Mouse (Mus musculus) macrophage (primary cell): ENCODE measurements around the gene Olfr1013. TPM values are rescaled to one million over a fixed set of nuclear protein-coding genes. Genes with fewer than 3 reads are reported as not detected.

ENCODE experiments used
- H3K27ac ChIP-seq: fragments of 350-480 bp; formaldehyde crosslinking; 2 replicates; pipeline ENCODE4 v1.9.0; 2021
- H3K36me3 ChIP-seq: fragments of 350-480 bp; formaldehyde crosslinking; 2 replicates; pipeline ENCODE4 v1.9.0; 2021; ENCODE audit errors: inconsistent target
- H3K4me3 ChIP-seq: fragments of 350-480 bp; formaldehyde crosslinking; 2 replicates; pipeline ENCODE4 v1.9.0; 2021; ENCODE audit errors: inconsistent target
- H3K79me2 ChIP-seq: fragments of 350-480 bp; formaldehyde crosslinking; 2 replicates; pipeline ENCODE4 v1.9.0; 2021; ENCODE audit errors: inconsistent target
- WGBS: methylation state at CpG from one replicate; pipeline ENCODE4 v1.1.7; 2026; ENCODE audit warnings: inconsistent platforms; ENCODE audit not compliant: missing documents; 5-methylcytosine and 5-hydroxymethylcytosine counted together
- polyA plus RNA-seq: library from polyadenylated mRNA; stranded (reverse); fragments of 250-400 nt; gene quantifications from 3 replicates; pipeline ENCODE4 v1.2.4, GENCODE M21; 2018; ENCODE audit warnings: inconsistent platforms
- total RNA-seq, 78 experiments: library from RNA; depleted of rRNA; stranded (reverse); fragments of 250-400 nt; gene quantifications; 1 replicate in 9 of 78; 2 replicates in 24 of 78; 3 replicates in 43 of 78; 4 replicates in 2 of 78; pipeline ENCODE4 v1.2.4; 2018; ENCODE audit warnings: inconsistent platforms in 56 of 78

Olfr1013 gene
- total RNA-seq (2018; cell fraction: chromatin; rRNA removed), result not detected
- total RNA-seq (2018; cell fraction: cytosol; rRNA removed), result not detected
- not detected for total RNA-seq (2018; cell fraction: nucleus; rRNA removed)
- not detected in 3 replicates for polyA plus RNA-seq

DNA sequence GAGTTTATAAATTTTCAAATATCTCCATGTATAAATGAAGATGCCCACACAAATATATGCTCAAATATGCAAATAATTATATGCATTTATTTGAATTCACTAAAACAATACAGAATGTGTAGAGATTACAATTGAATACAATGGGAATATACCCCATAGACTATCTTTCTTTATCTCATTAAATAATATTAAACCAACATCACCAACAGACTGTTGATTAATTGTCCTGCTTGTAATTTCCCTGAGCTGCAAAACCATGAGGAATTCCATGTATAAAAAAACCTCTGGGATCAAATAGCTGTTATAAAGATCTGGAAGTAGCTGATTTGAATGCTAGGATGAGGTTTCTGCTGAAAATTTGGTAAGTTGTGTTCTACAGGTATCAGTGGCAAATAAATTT is at the start of gene Olfr1013:
Olfr1013 (plus strand) TSS at position 301 of the 400 bp plus-strand sequence.
- no peaks in the 10 kb centered on the region for H3K36me3 ChIP-seq
- no peak within 1 kb of the TSS for H3K4me3 ChIP-seq
- no peaks in the 10 kb centered on the region for H3K79me2 ChIP-seq
- H3K27ac ChIP-seq, result no peak within 1 kb of the TSS

DNA sequence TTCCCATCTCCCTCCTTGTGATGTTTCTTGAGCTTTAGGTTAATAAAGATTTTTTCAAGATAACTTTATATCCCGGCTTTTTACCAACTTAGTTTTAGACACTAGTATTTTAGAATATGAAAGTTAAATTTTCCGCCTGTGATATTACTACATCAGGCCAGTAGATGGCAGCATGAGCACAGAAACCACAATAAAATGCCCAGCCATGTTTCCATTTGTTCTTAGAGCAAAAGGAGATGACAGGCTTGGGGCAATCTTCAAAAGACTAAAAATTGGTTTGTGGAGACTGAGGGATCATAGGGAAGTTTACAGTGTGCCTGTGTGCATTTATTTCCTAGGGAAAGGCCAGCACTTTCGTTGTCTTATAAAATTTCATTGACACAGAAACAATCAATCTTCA is 41.1 kb upstream of the Olfr1013 start:
- H3K36me3 ChIP-seq, result no peaks in the 10 kb centered on the region
- H3K4me3 ChIP-seq, result no peak overlapping the region
- 14% methylated on average over 3 of the region's 3 CpGs for WGBS
- H3K79me2 ChIP-seq, result no peaks in the 10 kb centered on the region
- no peak overlapping the region for H3K27ac ChIP-seq

DNA sequence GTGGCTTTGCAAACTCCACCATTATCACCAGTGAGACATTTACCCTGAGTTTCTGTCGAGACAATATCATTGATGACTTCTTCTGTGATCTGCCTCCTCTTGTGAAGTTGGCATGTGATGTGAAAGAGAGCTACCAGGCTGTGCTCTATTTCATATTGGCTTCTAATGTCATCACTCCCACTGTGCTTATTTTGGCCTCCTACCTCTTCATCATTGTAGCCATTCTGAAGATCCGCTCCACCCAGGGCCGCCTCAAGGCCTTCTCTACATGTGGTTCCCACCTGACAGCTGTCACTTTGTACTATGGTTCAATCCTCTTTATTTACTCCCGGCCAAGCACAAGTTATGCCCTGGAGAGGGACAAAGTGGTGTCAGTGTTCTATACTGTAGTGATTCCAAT is 13.1 kb upstream of the Olfr1013 start:
- H3K79me2 ChIP-seq, result no peaks in the 10 kb centered on the region
- no peaks in the 10 kb centered on the region for H3K36me3 ChIP-seq
- H3K4me3 ChIP-seq, result no peak overlapping the region
- WGBS, result 86% methylated on average over 3 of the region's 4 CpGs
- no peak overlapping the region for H3K27ac ChIP-seq

DNA sequence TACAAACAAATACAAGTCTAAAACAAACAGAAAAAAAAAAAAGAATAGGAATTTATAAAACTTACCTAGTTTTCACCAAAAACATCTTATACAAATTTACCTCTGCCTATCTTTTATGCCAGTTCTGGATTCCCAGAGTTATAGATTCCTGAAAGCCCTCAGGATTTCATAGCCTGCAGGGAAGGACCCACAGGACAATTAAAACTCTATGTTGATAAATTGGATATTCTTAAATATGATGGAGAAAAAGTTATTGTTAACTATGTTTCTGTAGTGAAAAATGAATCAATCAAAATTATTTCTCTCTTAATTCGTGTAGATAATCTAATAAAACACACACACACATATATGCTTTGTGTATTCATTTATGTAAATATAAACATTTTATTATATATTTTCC is 4.2 kb upstream of the Olfr1013 start, which contains the start of gene Olfr1012:
Olfr1012 (minus strand) TSS at position 101 of the 400 bp plus-strand sequence.
- no peak within 1 kb of the TSS for H3K27ac ChIP-seq
- no peak within 1 kb of the TSS for H3K4me3 ChIP-seq
- H3K36me3 ChIP-seq, result no peaks in the 10 kb centered on the region
- no peaks in the 10 kb centered on the region for H3K79me2 ChIP-seq
- WGBS, result 50% methylated on average over 1 of the region's 1 CpGs

DNA sequence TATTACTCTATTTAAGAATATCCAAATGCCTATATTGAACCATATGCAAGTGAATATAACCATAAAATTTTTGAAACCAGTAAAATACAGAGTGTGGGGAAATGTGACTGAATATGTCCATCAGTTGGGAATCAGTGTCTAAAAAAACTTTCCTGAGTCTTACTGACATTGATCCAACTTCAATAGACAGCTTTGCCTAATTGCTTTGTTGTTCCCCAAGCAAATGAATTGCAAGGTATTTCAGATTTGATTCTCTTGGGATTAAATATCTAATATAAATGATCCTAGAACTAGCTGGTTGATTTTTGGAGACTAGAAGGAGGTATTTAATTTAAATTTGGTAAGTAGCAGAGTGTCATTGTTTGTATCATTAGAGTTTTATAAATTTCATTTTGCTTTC is 5.5 kb downstream of the Olfr1013 start, which contains the start of gene Olfr1014:
Olfr1014 (plus strand) TSS at position 301 of the 400 bp plus-strand sequence.
- Histone ChIP-seq H3K27ac (no peak within 1 kb of the TSS), H3K4me3 (no peak within 1 kb of the TSS), H3K79me2 (no peaks in the 10 kb centered on the region), H3K36me3 (no peaks in the 10 kb centered on the region)

DNA sequence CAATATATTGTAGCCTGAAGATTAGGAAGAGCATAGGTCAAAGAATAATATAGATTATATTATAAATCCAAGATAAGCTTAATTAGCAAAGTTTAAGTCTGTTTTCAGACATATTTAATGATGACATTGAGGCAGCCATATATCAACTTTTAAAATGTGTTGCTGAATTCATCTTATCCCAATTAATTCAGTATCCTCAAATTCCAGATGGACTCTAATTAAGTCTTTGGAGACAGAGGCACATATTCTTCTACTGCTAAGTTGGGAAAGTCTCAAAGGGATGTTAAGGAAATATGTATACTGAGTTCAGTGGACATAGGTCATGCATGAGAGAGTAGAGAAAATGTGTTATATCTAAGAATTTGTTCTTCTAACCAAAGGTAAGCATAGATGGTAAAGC is 14.8 kb downstream of the Olfr1013 start, which contains the start of gene Olfr1015:
Olfr1015 (plus strand) TSS at position 301 of the 400 bp plus-strand sequence.
- Histone ChIP-seq H3K4me3 (no peak within 1 kb of the TSS), H3K27ac (no peak within 1 kb of the TSS), H3K36me3 (no peaks in the 10 kb centered on the region), H3K79me2 (no peaks in the 10 kb centered on the region)

DNA sequence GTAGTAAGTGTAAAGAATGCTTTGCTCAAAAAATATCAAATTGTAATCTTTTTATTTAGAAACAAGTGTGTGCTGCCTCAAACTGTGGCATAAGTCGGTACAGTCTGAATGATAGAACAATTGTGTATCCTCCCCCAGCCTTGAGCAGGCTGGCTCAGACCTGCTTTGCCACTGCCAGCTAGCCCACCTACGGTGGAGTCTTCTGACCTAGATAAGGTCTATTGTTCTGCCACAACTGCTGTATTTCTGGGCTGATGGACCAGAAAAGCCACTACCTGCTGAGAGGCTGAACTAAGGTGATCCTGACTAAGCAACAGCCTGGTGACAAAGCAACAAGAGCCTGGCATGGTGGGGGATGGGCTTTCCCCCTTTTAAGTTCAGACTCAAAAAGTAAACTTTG is 25.4 kb downstream of the Olfr1013 start:
- WGBS, result 66% methylated on average over 2 of the region's 2 CpGs
- Histone ChIP-seq H3K36me3 (no peaks in the 10 kb centered on the region), H3K79me2 (no peaks in the 10 kb centered on the region), H3K4me3 (no peak overlapping the region), H3K27ac (no peak overlapping the region)

DNA sequence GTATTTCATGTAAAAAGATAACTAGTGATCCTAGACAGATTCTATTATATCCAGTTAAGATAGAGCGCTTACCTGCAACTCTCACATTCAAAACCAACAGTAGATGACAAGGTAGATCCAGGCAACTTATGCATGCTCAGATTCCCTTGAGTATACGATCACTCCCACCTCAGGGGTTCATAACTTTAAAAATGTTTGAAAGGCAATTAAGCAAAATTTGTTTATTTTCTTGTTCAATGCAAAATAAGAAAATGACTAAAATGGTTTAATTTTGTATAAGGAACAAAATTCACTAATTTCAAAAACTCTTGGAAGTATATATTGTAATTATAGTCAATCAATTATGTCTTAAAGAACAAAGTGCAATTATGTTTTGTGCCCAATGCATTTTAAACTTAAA is 35.5 kb downstream of the Olfr1013 start, which contains the start of gene Olfr1016:
Olfr1016 (minus strand) TSS at position 101 of the 400 bp plus-strand sequence.
- WGBS, result 87% methylated on average over 2 of the region's 2 CpGs
- Histone ChIP-seq H3K36me3 (no peaks in the 10 kb centered on the region), H3K27ac (no peak within 1 kb of the TSS), H3K79me2 (no peaks in the 10 kb centered on the region), H3K4me3 (no peak within 1 kb of the TSS)

DNA sequence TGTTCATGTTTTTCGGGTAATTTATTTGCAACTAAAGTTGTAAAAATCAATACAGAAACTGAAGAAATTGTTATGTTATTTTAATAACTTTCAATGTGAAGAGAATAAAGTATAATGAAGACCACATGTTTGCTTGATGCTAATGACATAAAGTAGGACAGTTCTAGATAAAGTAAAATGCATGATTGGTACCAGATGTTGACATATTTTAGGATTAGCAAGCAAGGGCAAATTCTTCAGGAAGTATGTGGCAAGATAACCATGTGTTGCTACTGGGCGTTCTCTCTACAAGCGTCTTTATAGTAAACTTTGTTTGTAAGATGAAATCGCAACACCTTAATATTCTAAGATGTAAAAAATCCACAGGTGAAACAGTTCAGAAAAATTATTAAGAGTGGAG is 37.6 kb downstream of the Olfr1013 start:
- no peak overlapping the region for H3K27ac ChIP-seq
- WGBS, result 90% methylated on average over 4 of the region's 4 CpGs
- H3K79me2 ChIP-seq, result no peaks in the 10 kb centered on the region
- no peaks in the 10 kb centered on the region for H3K36me3 ChIP-seq
- no peak overlapping the region for H3K4me3 ChIP-seq

DNA sequence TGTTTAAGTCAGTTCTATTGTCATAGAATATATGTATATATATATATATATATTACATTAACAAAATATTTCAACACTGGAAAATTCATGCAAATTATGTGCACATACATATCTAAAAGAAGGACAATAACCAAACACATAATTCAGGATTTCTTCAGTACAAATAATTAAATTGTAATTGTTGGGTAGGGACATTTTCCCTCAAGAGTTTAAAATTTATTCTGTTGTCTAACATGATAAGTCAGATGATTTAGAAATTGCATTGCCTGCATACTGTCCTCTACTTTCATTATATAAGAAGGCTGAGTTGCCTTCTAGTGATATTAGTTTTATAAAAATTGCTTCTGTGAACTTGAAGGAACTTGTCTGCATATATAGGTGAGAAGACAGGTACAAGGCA is 51.3 kb downstream of the Olfr1013 start, which contains the start of gene Olfr1018:
Olfr1018 (plus strand) TSS at position 301 of the 400 bp plus-strand sequence.
- no peaks in the 10 kb centered on the region for H3K36me3 ChIP-seq
- H3K79me2 ChIP-seq, result no peaks in the 10 kb centered on the region
- no peak within 1 kb of the TSS for H3K27ac ChIP-seq
- H3K4me3 ChIP-seq, result no peak within 1 kb of the TSS

Other genes starting within 250 kb of the Olfr1013 start
- gene 4833423E24Rik, start 248.1 kb upstream of the Olfr1013 start, polyA plus RNA-seq, result not detected in 3 replicates
- gene Olfr996, start 187.9 kb upstream of the Olfr1013 start, polyA plus RNA-seq, result not detected in 3 replicates
- not detected in 3 replicates for gene Olfr998, start 178.2 kb upstream of the Olfr1013 start, polyA plus RNA-seq
- gene Olfr1000, start 155.2 kb upstream of the Olfr1013 start, polyA plus RNA-seq, result not detected in 3 replicates
- gene Olfr1002, start 116.4 kb upstream of the Olfr1013 start, polyA plus RNA-seq, result not detected in 3 replicates
- gene Olfr154, start 102.6 kb upstream of the Olfr1013 start, polyA plus RNA-seq, result not detected in 3 replicates
- not detected in 3 replicates for gene Olfr1006, start 88.3 kb upstream of the Olfr1013 start, polyA plus RNA-seq
- not detected in 3 replicates for gene Olfr1008, start 77.7 kb upstream of the Olfr1013 start, polyA plus RNA-seq
- gene Olfr1009, start 51.7 kb upstream of the Olfr1013 start, polyA plus RNA-seq, result not detected in 3 replicates
- gene Olfr1012, start 4.3 kb upstream of the Olfr1013 start, polyA plus RNA-seq, result not detected in 3 replicates
- gene Olfr1014, start 5.6 kb downstream of the Olfr1013 start, polyA plus RNA-seq, result not detected in 3 replicates
- gene Olfr1015, start 14.9 kb downstream of the Olfr1013 start, polyA plus RNA-seq, result not detected in 3 replicates
- not detected in 3 replicates for gene Olfr1016, start 35.4 kb downstream of the Olfr1013 start, polyA plus RNA-seq
- gene Olfr1018, start 51.4 kb downstream of the Olfr1013 start, polyA plus RNA-seq, result not detected in 3 replicates
- not detected in 3 replicates for gene Olfr1019, start 78.4 kb downstream of the Olfr1013 start, polyA plus RNA-seq
- gene Olfr1020, start 79.9 kb downstream of the Olfr1013 start, polyA plus RNA-seq, result not detected in 3 replicates
- gene Olfr1022, start 101.5 kb downstream of the Olfr1013 start, polyA plus RNA-seq, result not detected in 3 replicates
- not detected in 3 replicates for gene Olfr1023, start 118.5 kb downstream of the Olfr1013 start, polyA plus RNA-seq
- gene Olfr1024, start 138.0 kb downstream of the Olfr1013 start, polyA plus RNA-seq, result not detected in 3 replicates
- gene Olfr1025-ps1, start 148.1 kb downstream of the Olfr1013 start, polyA plus RNA-seq, result not detected in 3 replicates
- not detected in 3 replicates for gene Olfr1026, start 154.5 kb downstream of the Olfr1013 start, polyA plus RNA-seq
- not detected in 3 replicates for gene Olfr1028, start 183.3 kb downstream of the Olfr1013 start, polyA plus RNA-seq
- not detected in 3 replicates for gene Olfr1029, start 206.8 kb downstream of the Olfr1013 start, polyA plus RNA-seq
- gene Olfr1030, start 212.2 kb downstream of the Olfr1013 start, polyA plus RNA-seq, result not detected in 3 replicates
- not detected in 3 replicates for gene Olfr1031, start 223.2 kb downstream of the Olfr1013 start, polyA plus RNA-seq
- not detected in 3 replicates for gene Olfr1032, start 238.4 kb downstream of the Olfr1013 start, polyA plus RNA-seq